Mouse (Mus musculus) neural tube, embryonic 14.5 days (tissue): Measurements from ENCODE around the gene Muc3. TPM values are rescaled to one million over a fixed set of nuclear protein-coding genes. Genes with fewer than 3 reads are reported as not detected.
"Not testable (repeated sequence)": the region's sequence is repeated elsewhere in the genome, so short reads cannot be mapped to it uniquely, and the experiment has no call there.

ENCODE experiments used
- ATAC-seq: fragments of 200-750 bp; cut with Nextera tagmentation; 2 replicates; pipeline ENCODE4 v1.8.0; 2017; ENCODE audit warnings: low read depth, mild to moderate bottlenecking, moderate TSS enrichment, moderate library complexity
- H3K27ac ChIP-seq: fragments of 300-500 bp; sonication (generic); 2 replicates; pipeline ENCODE4 v1.5.1; 2014; ENCODE audit warnings: low read depth, mild to moderate bottlenecking, control low read depth, low read length, moderate library complexity, mixed read lengths
- H3K27me3 ChIP-seq: fragments of 300-500 bp; sonication (generic); 2 replicates; pipeline ENCODE4 v1.6.1; 2014; ENCODE audit warnings: low read length; ENCODE audit not compliant: control insufficient read depth, insufficient read depth
- H3K36me3 ChIP-seq: fragments of 300-500 bp; sonication (generic); 2 replicates; pipeline ENCODE4 v1.6.1; 2014; ENCODE audit warnings: low read length, mixed read lengths; ENCODE audit not compliant: control insufficient read depth, insufficient read depth
- H3K4me1 ChIP-seq: fragments of 300-500 bp; sonication (generic); 2 replicates; pipeline ENCODE4 v1.6.1; 2014; ENCODE audit warnings: low read length; ENCODE audit not compliant: control insufficient read depth, insufficient read depth
- H3K4me2 ChIP-seq: fragments of 300-500 bp; sonication (generic); 2 replicates; pipeline ENCODE4 v1.6.1; 2014; ENCODE audit warnings: mild to moderate bottlenecking, low read depth, low read length, control low read depth
- H3K4me3 ChIP-seq: fragments of 300-500 bp; sonication (generic); 2 replicates; pipeline ENCODE4 v1.5.1; 2014; ENCODE audit warnings: low read depth, low read length, control low read depth, mixed read lengths
- H3K9ac ChIP-seq: fragments of 300-500 bp; sonication (generic); replicated peaks from 2 replicates; pipeline ENCODE4 v1.6.1; 2014; ENCODE audit warnings: low read depth, mild to moderate bottlenecking, control low read depth, low read length, mixed read lengths
- H3K9me3 ChIP-seq: fragments of 300-500 bp; sonication (generic); 2 replicates; pipeline ENCODE4 v1.6.1; 2016; ENCODE audit warnings: low read length; ENCODE audit not compliant: control insufficient read depth
- WGBS: fragments of 180-500 bp; shearing (Covaris S2); extraction: QIAGEN DNeasy Blood & Tissue Kit; methylation state at CpG from one replicate; pipeline ENCODE4 v1.1.7; 2014; 5-methylcytosine and 5-hydroxymethylcytosine counted together
- polyA plus RNA-seq: library from polyadenylated mRNA; unstranded; fragments of >200 nt; fragmentation: Nextera tagmentation; extraction: Ambion mirVana; gene quantifications from 2 replicates; pipeline ENCODE4 v1.2.1, GENCODE M21; 2014

The Muc3 gene
- polyA plus RNA-seq = not detected in 2 replicates

GRCm38 (mm10) chr5:137149272-137149882 lies at the start of gene Muc3:
TSS of gene Muc3 (minus strand) at chr5:137149322.
- H3K27me3 ChIP-seq, H3K4me3 ChIP-seq, H3K27ac ChIP-seq, ATAC-seq, H3K4me2 ChIP-seq, H3K9me3 ChIP-seq, H3K9ac ChIP-seq, H3K36me3 ChIP-seq, H3K4me1 ChIP-seq: not testable (repeated sequence)

GRCm38 (mm10) chr5:137194488-137195120 lies 45.5 kb upstream of the Muc3 start:
- no peaks in the 10 kb centered on the region for H3K9me3 ChIP-seq
- H3K36me3 ChIP-seq = no peaks in the 10 kb centered on the region
- no peak for ATAC-seq
- no peak overlapping the region for H3K9ac ChIP-seq
- 91% methylated on average over 8 of the region's 8 CpGs for WGBS
- H3K27ac ChIP-seq = no peak overlapping the region
- no peak overlapping the region for H3K4me2 ChIP-seq
- no peaks in the 10 kb centered on the region for H3K4me1 ChIP-seq
- H3K4me3 ChIP-seq = no peak overlapping the region
- H3K27me3 ChIP-seq = no peaks in the 10 kb centered on the region

GRCm38 (mm10) chr5:137193279-137193952 lies 44.3 kb upstream of the Muc3 start:
- H3K4me1 ChIP-seq = no peaks in the 10 kb centered on the region
- WGBS = 7% methylated on average over 8 of the region's 8 CpGs
- no peak overlapping the region for H3K9ac ChIP-seq
- H3K9me3 ChIP-seq = no peaks in the 10 kb centered on the region
- H3K27ac ChIP-seq = no peak overlapping the region
- no peak for ATAC-seq
- no peak overlapping the region for H3K4me3 ChIP-seq
- no peak overlapping the region for H3K4me2 ChIP-seq
- no peaks in the 10 kb centered on the region for H3K27me3 ChIP-seq
- no peaks in the 10 kb centered on the region for H3K36me3 ChIP-seq

GRCm38 (mm10) chr5:137189326-137189725 lies 40.2 kb upstream of the Muc3 start:
- peak overlapping the region; percentile 57 for H3K9ac ChIP-seq
- no peak overlapping the region for H3K27ac ChIP-seq
- 5% methylated on average over 34 of the region's 34 CpGs for WGBS
- no peaks in the 10 kb centered on the region for H3K27me3 ChIP-seq
- H3K4me3 ChIP-seq = peak overlapping the region; percentile 41
- no peaks in the 10 kb centered on the region for H3K36me3 ChIP-seq
- no peak; the same call in 1 of the 2 replicates for ATAC-seq
- no peaks in the 10 kb centered on the region for H3K9me3 ChIP-seq
- H3K4me1 ChIP-seq = no peaks in the 10 kb centered on the region
- H3K4me2 ChIP-seq = peak overlapping the region; percentile 70

- WGBS = 83% methylated on average over 8 of the region's 8 CpGs
- H3K4me2 ChIP-seq = no peak overlapping the region
- H3K9ac ChIP-seq = no peak overlapping the region
- H3K4me1 ChIP-seq = no peaks in the 10 kb centered on the region
- H3K36me3 ChIP-seq = no peaks in the 10 kb centered on the region
- H3K4me3 ChIP-seq = no peak overlapping the region
- no peaks in the 10 kb centered on the region for H3K27me3 ChIP-seq
- no peak for ATAC-seq
- no peak overlapping the region for H3K27ac ChIP-seq
- no peaks in the 10 kb centered on the region for H3K9me3 ChIP-seq
These were observed 36.2 kb upstream of the Muc3 start for GRCm38 (mm10) chr5:137185362-137185761.

- H3K4me1 ChIP-seq = no peaks in the 10 kb centered on the region
- no peaks in the 10 kb centered on the region for H3K36me3 ChIP-seq
- no peak overlapping the region for H3K9ac ChIP-seq
- no peak overlapping the region for H3K4me3 ChIP-seq
- H3K27ac ChIP-seq = no peak overlapping the region
- H3K4me2 ChIP-seq = no peak overlapping the region
- H3K9me3 ChIP-seq = 0 out of 2 replicates have a peak, but pooled peaks cover 2% of the 10 kb centered on the region
- no peak for ATAC-seq
- 85% methylated on average over 8 of the region's 8 CpGs for WGBS
- no peaks in the 10 kb centered on the region for H3K27me3 ChIP-seq
These were observed 30.7 kb upstream of the Muc3 start for GRCm38 (mm10) chr5:137179646-137180374.

- Histone ChIP-seq H3K4me3 (no peak overlapping the region), H3K27ac (no peak overlapping the region), H3K9ac (no peak overlapping the region), H3K9me3 (no peaks in the 10 kb centered on the region), H3K27me3 (no peaks in the 10 kb centered on the region), H3K4me1 (no peaks in the 10 kb centered on the region), H3K4me2 (no peak overlapping the region), H3K36me3 (no peaks in the 10 kb centered on the region)
- ATAC-seq = no peak
- WGBS = 87% methylated on average over 6 of the region's 6 CpGs
These were observed 24.8 kb upstream of the Muc3 start for GRCm38 (mm10) chr5:137173967-137174366.

- ATAC-seq = no peak
- H3K36me3 ChIP-seq = no peaks in the 10 kb centered on the region
- 0% methylated on average over 1 of the region's 1 CpGs for WGBS
These were observed 23.5 kb upstream of the Muc3 start for GRCm38 (mm10) chr5:137172591-137172990.

GRCm38 (mm10) chr5:137171478-137171877 lies 22.4 kb upstream of the Muc3 start:
- H3K27me3 ChIP-seq = no peaks in the 10 kb centered on the region
- H3K4me2 ChIP-seq = no peak overlapping the region
- H3K9me3 ChIP-seq = no peaks in the 10 kb centered on the region
- no peak overlapping the region for H3K9ac ChIP-seq
- no peak for ATAC-seq
- 70% methylated on average over 7 of the region's 7 CpGs for WGBS
- H3K4me1 ChIP-seq = no peaks in the 10 kb centered on the region
- H3K27ac ChIP-seq = no peak overlapping the region
- no peaks in the 10 kb centered on the region for H3K36me3 ChIP-seq
- H3K4me3 ChIP-seq = no peak overlapping the region

More at GRCm38 (mm10) chr5:137172591-137172990, 23.5 kb upstream of the Muc3 start:
- Histone ChIP-seq H3K27ac (no peak overlapping the region), H3K4me2 (no peak overlapping the region), H3K4me3 (no peak overlapping the region), H3K9me3 (no peaks in the 10 kb centered on the region), H3K9ac (no peak overlapping the region), H3K27me3 (no peaks in the 10 kb centered on the region), H3K4me1 (no peaks in the 10 kb centered on the region)
